Mouse (Mus musculus): ENCODE measurements around the gene Ttc32. TPM values are rescaled to one million over a fixed set of nuclear protein-coding genes. Genes with fewer than 3 reads are reported as not detected.

Gene Ttc32
- total and polyA plus RNA-seq, 3 experiments = 11.5 to 28.8 (median 11.7) TPM

GRCm38 (mm10) chr12:9020986-9021385 is 8.8 kb upstream of the Ttc32 start:
- dilution Hi-C loops (cut with MboI; ENCODE audit: extremely low pct_ligation_motif_present, extremely low pct_unique_long_range_greater_than_20kb, low sequenced_read_pairs) = no loop called here
- no peaks in the 10 kb centered on the region for H3K9me3 ChIP-seq (replicated peaks; ENCODE audit: low read length)
- no peaks in the 10 kb centered on the region for H3K4me1 ChIP-seq (ENCODE audit: control insufficient read depth in 1 of 2, insufficient read depth in 2 of 2)
- H3K36me3 ChIP-seq (replicated peaks in 1 of 2; ENCODE audit: control insufficient read depth in 1 of 2, insufficient read depth in 1 of 2, low read length in 1 of 2) = peaks cover 0 to 28% of the 10 kb centered on the region in 2 experiments
- no peak overlapping the region for H3K4me2 ChIP-seq (ENCODE audit: insufficient read depth, low read depth, poor library complexity, severe bottlenecking)
- no peak overlapping the region for H3K9ac ChIP-seq (ENCODE audit: insufficient read depth, low read depth)
- no peaks in the 10 kb centered on the region for H3K27me3 ChIP-seq (replicated peaks)
- in situ Hi-C loops (cut with MboI; ENCODE audit: low pct_ligation_motif_present, low pct_unique_long_range_greater_than_20kb, low sequenced_read_pairs) = loop anchor here (25.0 kb wide), 2 partner anchors 484 to 709 kb away; partner anchors contain the start of genes Gdf7 and Hs1bp3
- no peaks in the 10 kb centered on the region for H3K79me2 ChIP-seq (replicated peaks; ENCODE audit: control insufficient read depth, extremely low read depth, insufficient read depth, poor library complexity, severe bottlenecking)
- no peak overlapping the region for H3K27ac ChIP-seq (ENCODE audit: insufficient read depth, low read depth)
- no peak overlapping the region for H3K4me3 ChIP-seq (replicated peaks in 1 of 3; ENCODE audit: low read depth in 2 of 3, low read length in 2 of 3, poor library complexity in 1 of 3)
- TF ChIP-seq UBTF (IDR thresholded peaks at IDR 0.05; ENCODE audit: low read depth, low read length) (no peak), CHD1 (IDR thresholded peaks at IDR 0.05; ENCODE audit: low read depth, low read length) (no peak), GABPA (IDR thresholded peaks at IDR 0.05; ENCODE audit: insufficient replicate concordance, low read depth, low read length) (no peak), TBP (conservative IDR thresholded peaks at IDR 0.05; ENCODE audit: low read depth, low read length) (no peak), BHLHE40 (IDR thresholded peaks at IDR 0.05; ENCODE audit: low read depth, low read length) (no peak), POLR2AphosphoS2 (IDR thresholded peaks at IDR 0.05; ENCODE audit: low read depth, low read length) (no peak), POLR2A (IDR thresholded peaks at IDR 0.05; ENCODE audit: low read depth, low read length) (no peak)
- no peak for DNase-seq (ENCODE audit: extremely low read depth)

- H3K79me2 ChIP-seq (replicated peaks; ENCODE audit: control insufficient read depth, extremely low read depth, insufficient read depth, poor library complexity, severe bottlenecking) = no peaks in the 10 kb centered on the region
- H3K27ac ChIP-seq (ENCODE audit: insufficient read depth, low read depth) = no peak overlapping the region
- no peaks in the 10 kb centered on the region for H3K4me1 ChIP-seq (ENCODE audit: control insufficient read depth in 1 of 2, insufficient read depth in 2 of 2)
- H3K9me3 ChIP-seq (replicated peaks; ENCODE audit: low read length) = no peaks in the 10 kb centered on the region
- no peaks in the 10 kb centered on the region for H3K27me3 ChIP-seq (replicated peaks)
- H3K9ac ChIP-seq (ENCODE audit: insufficient read depth, low read depth) = no peak overlapping the region
- peaks cover 0 to 23% of the 10 kb centered on the region in 2 experiments for H3K36me3 ChIP-seq (replicated peaks in 1 of 2; ENCODE audit: control insufficient read depth in 1 of 2, insufficient read depth in 1 of 2, low read length in 1 of 2)
- TF ChIP-seq PAX5 (IDR thresholded peaks at IDR 0.05; ENCODE audit: low read length) (no peak), CHD1 (IDR thresholded peaks at IDR 0.05; ENCODE audit: low read depth, low read length) (no peak), IRF4 (IDR thresholded peaks at IDR 0.05; ENCODE audit: low read depth, low read length) (no peak), ETS1 (conservative IDR thresholded peaks at IDR 0.05; ENCODE audit: low read depth, low read length) (no peak), ELF1 (IDR thresholded peaks at IDR 0.05; ENCODE audit: low read depth, low read length) (no peak), RAD21 (IDR thresholded peaks at IDR 0.05; ENCODE audit: low read depth, low read length) (peak; percentile 70), KAT2A (IDR thresholded peaks at IDR 0.05; ENCODE audit: insufficient replicate concordance, low read length) (no peak), TCF12 (IDR thresholded peaks at IDR 0.05; ENCODE audit: low read depth, low read length) (no peak), SMC3 (IDR thresholded peaks at IDR 0.05; ENCODE audit: low read depth, low read length) (peak; percentile 36), POLR2AphosphoS2 (IDR thresholded peaks at IDR 0.05; ENCODE audit: low read depth, low read length) (no peak), JUND (conservative IDR thresholded peaks at IDR 0.05; ENCODE audit: low read depth, low read length) (no peak), CHD2 (IDR thresholded peaks at IDR 0.05; ENCODE audit: low read length) (no peak), CTCF (conservative IDR thresholded peaks at IDR 0.05 in 1 of 2, IDR thresholded peaks at IDR 0.05 in 1 of 2; ENCODE audit: low read depth in 2 of 2, low read length in 2 of 2) (peak in 1 of 2 experiments; percentile 62; a peak in 2 of 4 replicates), SIN3A (IDR thresholded peaks at IDR 0.05; ENCODE audit: low read length) (no peak), MEF2A (IDR thresholded peaks at IDR 0.05; ENCODE audit: borderline replicate concordance, low read depth, low read length) (no peak), NELFE (IDR thresholded peaks at IDR 0.05; ENCODE audit: low read depth, low read length) (no peak), ZKSCAN1 (IDR thresholded peaks at IDR 0.05; ENCODE audit: borderline replicate concordance, low read depth, low read length) (no peak), BHLHE40 (IDR thresholded peaks at IDR 0.05; ENCODE audit: low read depth, low read length) (no peak), ZNF384 (IDR thresholded peaks at IDR 0.05; ENCODE audit: low read depth, low read length) (no peak), MAFK (IDR thresholded peaks at IDR 0.05; ENCODE audit: insufficient replicate concordance, low read length) (no peak), RCOR1 (conservative IDR thresholded peaks at IDR 0.05; ENCODE audit: low read depth, low read length) (no peak), JUN (IDR thresholded peaks at IDR 0.05; ENCODE audit: insufficient read depth, low read depth, low read length) (no peak), UBTF (IDR thresholded peaks at IDR 0.05; ENCODE audit: low read depth, low read length) (no peak), POLR2A (IDR thresholded peaks at IDR 0.05; ENCODE audit: low read depth, low read length) (no peak), EP300 (IDR thresholded peaks at IDR 0.05; ENCODE audit: low read length) (no peak)
- no peak for DNase-seq (ENCODE audit: extremely low read depth)
- in situ Hi-C loops (cut with MboI; ENCODE audit: low pct_ligation_motif_present, low pct_unique_long_range_greater_than_20kb, low sequenced_read_pairs) (loop anchor here (25.0 kb wide), 2 partner anchors 486 to 711 kb away; partner anchors contain the start of genes Gdf7 and Hs1bp3), dilution Hi-C loops (cut with MboI; ENCODE audit: extremely low pct_ligation_motif_present, extremely low pct_unique_long_range_greater_than_20kb, low sequenced_read_pairs) (no loop called here)
- H3K4me2 ChIP-seq (ENCODE audit: insufficient read depth, low read depth, poor library complexity, severe bottlenecking) = no peak overlapping the region
- H3K4me3 ChIP-seq (replicated peaks in 1 of 3; ENCODE audit: low read depth in 2 of 3, low read length in 2 of 3, poor library complexity in 1 of 3) = no peak overlapping the region
Observed at GRCm38 (mm10) chr12:9023031-9023430, 6.8 kb upstream of the Ttc32 start.

Data from CH12.LX (cell line).